Mouse (Mus musculus): ENCODE measurements at regions not wholly inside any gene's neighbourhood (a gene's known extent, or its start where the extent isn't known, plus 50 kb on each side); places are given as distances from the start of the nearest gene placed in this dataset.

GRCm38 (mm10) chr14:61721302-61721701 lies 114.0 kb downstream of the Kcnrg start:
- no peak for TF ChIP-seq CTCF (IDR thresholded peaks at IDR 0.05)
- no peak for TF ChIP-seq EP300 (IDR thresholded peaks at IDR 0.05)
